In the genomic region with DNA sequence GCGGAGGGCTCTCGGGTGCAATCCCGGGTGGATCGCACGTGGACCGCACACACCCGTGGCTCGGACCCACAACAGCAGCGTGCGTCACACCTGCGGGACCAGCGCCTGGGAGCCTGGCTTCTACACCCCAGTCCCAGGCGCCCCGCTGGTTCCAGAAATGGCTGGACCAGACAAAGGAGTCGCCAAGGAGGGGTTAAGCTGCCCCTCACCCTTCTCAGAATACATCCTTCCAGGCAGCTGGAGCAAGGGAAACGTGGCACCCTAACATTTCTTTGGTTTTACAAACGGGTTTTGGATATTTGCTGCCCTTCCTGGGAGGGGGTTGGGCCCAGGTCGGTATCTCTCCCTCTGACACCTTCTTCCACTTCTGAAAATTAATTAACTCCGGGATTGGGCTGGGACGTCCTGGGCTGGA, we compare ENCODE assay signal across 8 mouse cellular contexts. TPM values are rescaled to one million over a fixed set of nuclear protein-coding genes. Genes with fewer than 3 reads are reported as not detected.
DNase-seq lines count a peak whose midpoint lies in the region; ATAC-seq and TF ChIP-seq lines count a peak whose summit lies in the region.

No protein-coding gene starts in this region.

- DNase-seq in cerebellum, adult 18-20 months: peak; percentile 26 to 42
- DNase-seq in cerebellum, adult 9-11 months: no peak
- peak; percentile 52 to 70 for DNase-seq in adrenal gland, postnatal 36 days
- DNase-seq in kidney, postnatal 0 days (ENCODE audit: low spot score): peak; percentile 65
- no peak for DNase-seq in midbrain, embryonic 11.5 days (ENCODE audit: low spot score, missing footprints)
- no peak for DNase-seq in layer of hippocampus, postnatal 36 days
- DNase-seq in thymus, adult 18-20 months: no peak

- peak overlapping the region; percentile 97 for H3K27ac ChIP-seq in heart, embryonic 13.5 days (replicated peaks)
- H3K27ac ChIP-seq in kidney, postnatal 0 days: peak overlapping the region; percentile 93
- H3K27ac ChIP-seq in midbrain, embryonic 11.5 days (ENCODE audit: low read depth, low read length): peak overlapping the region; percentile 98

- H3K4me3 ChIP-seq in heart, embryonic 13.5 days: peak overlapping the region; percentile 73
- peak overlapping the region; percentile 79 for H3K4me3 ChIP-seq in kidney, postnatal 0 days (replicated peaks; ENCODE audit: low read depth, low read length)
- H3K4me3 ChIP-seq in midbrain, embryonic 11.5 days (ENCODE audit: low read depth, low read length): peak overlapping the region; percentile 98

- peaks cover 68% of the 10 kb centered on the region for H3K4me1 ChIP-seq in heart, embryonic 13.5 days
- H3K4me1 ChIP-seq in kidney, postnatal 0 days (replicated peaks; ENCODE audit: insufficient read depth, low read length): peaks cover 48% of the 10 kb centered on the region
- H3K4me1 ChIP-seq in midbrain, embryonic 11.5 days (ENCODE audit: control insufficient read depth, insufficient read depth, low read length): peaks cover 57% of the 10 kb centered on the region

- H3K9ac ChIP-seq in heart, embryonic 13.5 days: peak overlapping the region; percentile 96
- peak overlapping the region; percentile 85 for H3K9ac ChIP-seq in kidney, postnatal 0 days (ENCODE audit: low read depth, low read length)
- peak overlapping the region; percentile 98 for H3K9ac ChIP-seq in midbrain, embryonic 11.5 days (ENCODE audit: low read length)

- H3K9me3 ChIP-seq in heart, embryonic 13.5 days: no peaks in the 10 kb centered on the region
- H3K9me3 ChIP-seq in kidney, postnatal 0 days (replicated peaks; ENCODE audit: low read length): no peaks in the 10 kb centered on the region
- no peaks in the 10 kb centered on the region for H3K9me3 ChIP-seq in midbrain, embryonic 11.5 days (ENCODE audit: control insufficient read depth, low read length)

- peaks cover 10% of the 10 kb centered on the region; the same call in 1 of the 2 replicates for H3K36me3 ChIP-seq in heart, embryonic 13.5 days
- H3K36me3 ChIP-seq in kidney, postnatal 0 days (ENCODE audit: insufficient read depth, low read length): no peaks in the 10 kb centered on the region
- H3K36me3 ChIP-seq in midbrain, embryonic 11.5 days (ENCODE audit: control insufficient read depth, insufficient read depth, low read length): no peaks in the 10 kb centered on the region

- peak overlapping the region; percentile 99 for H3K4me2 ChIP-seq in heart, embryonic 13.5 days
- peak overlapping the region; percentile 70 for H3K4me2 ChIP-seq in kidney, postnatal 0 days (ENCODE audit: low read length)
- H3K4me2 ChIP-seq in midbrain, embryonic 11.5 days: peak overlapping the region; percentile 99

- 5% methylated on average over 20 of the region's 20 CpGs for WGBS in heart, embryonic 13.5 days
- 3% methylated on average over 20 of the region's 20 CpGs for WGBS in kidney, postnatal 0 days
- WGBS in midbrain, embryonic 11.5 days: under 1% methylated on average over 20 of the region's 20 CpGs

- no peak for ATAC-seq in heart, embryonic 13.5 days (ENCODE audit: extremely low read depth, insufficient number of reproducible peaks, low FRiP score, low TSS enrichment)
- ATAC-seq in kidney, postnatal 0 days (replicated peaks; ENCODE audit: low FRiP score, low read depth): no peak
- no peak for ATAC-seq in midbrain, embryonic 11.5 days (ENCODE audit: low FRiP score)

- no peaks in the 10 kb centered on the region for H3K27me3 ChIP-seq in heart, embryonic 13.5 days (replicated peaks)
- H3K27me3 ChIP-seq in kidney, postnatal 0 days (ENCODE audit: insufficient read depth, low read length): no peaks in the 10 kb centered on the region
- no peaks in the 10 kb centered on the region for H3K27me3 ChIP-seq in midbrain, embryonic 11.5 days (ENCODE audit: control insufficient read depth, insufficient read depth, low read length)

- TF ChIP-seq CTCF in kidney, postnatal 0 days (IDR thresholded peaks at IDR 0.05; ENCODE audit: low read depth): no peak

RNA-seq across cellular contexts. Expression of a gene that starts 35.7 kb away (rescaled TPM):
- total RNA-seq in adrenal gland, postnatal 36 days (2021): 100 to 1,000 TPM; 156 to 163 TPM
- polyA plus RNA-seq in heart, embryonic 13.5 days (2015; fragmentation: Nextera tagmentation; extraction: Ambion mirVana): 83.7 and 88.0 TPM in 2 replicates
- 94.0 and 105 TPM in 2 replicates for polyA plus RNA-seq in kidney, postnatal 0 days (2015; fragmentation: Nextera tagmentation; extraction: Ambion mirVana)
- 46.3 and 53.3 TPM in 2 replicates for polyA plus RNA-seq in midbrain, embryonic 11.5 days (2014; fragmentation: Nextera tagmentation; extraction: Ambion mirVana)
- total RNA-seq in layer of hippocampus, postnatal 36 days (2021): 10 to 100 TPM; 80.2 to 86.1 TPM

RNA-seq across cellular contexts. Expression of a gene that starts 45.9 kb away (rescaled TPM):
- total RNA-seq in adrenal gland, postnatal 36 days (2021): 10 to 100 TPM; 17.5 TPM
- 4.4 and 5.2 TPM in 2 replicates for polyA plus RNA-seq in heart, embryonic 13.5 days (2015; fragmentation: Nextera tagmentation; extraction: Ambion mirVana)
- 8.2 and 8.6 TPM in 2 replicates for polyA plus RNA-seq in kidney, postnatal 0 days (2015; fragmentation: Nextera tagmentation; extraction: Ambion mirVana)
- polyA plus RNA-seq in midbrain, embryonic 11.5 days (2014; fragmentation: Nextera tagmentation; extraction: Ambion mirVana): 17.6 and 20.6 TPM in 2 replicates
- 10 to 100 TPM; 19.6 to 20.0 TPM for total RNA-seq in layer of hippocampus, postnatal 36 days (2021)

Comparison
In these comparisons a context has a peak if more than half of its experiments do, and no peak if none do; other contexts are left out.
1. DNase-seq: peak in cerebellum, adult 18-20 months (2 of 2), adrenal gland, postnatal 36 days (2 of 2) and kidney, postnatal 0 days (single experiment); none in cerebellum, adult 9-11 months (single experiment), midbrain, embryonic 11.5 days (single experiment), layer of hippocampus, postnatal 36 days (0 of 2) and thymus, adult 18-20 months (0 of 2).
2. Peak in every context shown above with its lines, with median percentiles within 50 percentile points of each other: H3K27ac ChIP-seq, H3K4me2 ChIP-seq, H3K4me3 ChIP-seq and H3K9ac ChIP-seq.